Mouse (Mus musculus) intestine, postnatal 0 days (tissue): ENCODE data around the gene Gm3115. TPM values are rescaled to one million over a fixed set of nuclear protein-coding genes. Genes with fewer than 3 reads are reported as not detected.
"Not testable (repeated sequence)": the region's sequence is repeated elsewhere in the genome, so short reads cannot be mapped to it uniquely, and the experiment has no call there.

Experiments
- ATAC-seq: fragments of 200-750 bp; cut with Nextera tagmentation; 2 replicates; pipeline ENCODE4 v1.8.0; 2017; ENCODE audit warnings: mild to moderate bottlenecking, moderate TSS enrichment, moderate library complexity
- H3K27ac ChIP-seq: fragments of 300-500 bp; sonication (generic); 2 replicates; pipeline ENCODE4 v1.5.1; 2014; ENCODE audit warnings: mild to moderate bottlenecking, low read depth, low read length, moderate library complexity
- H3K27me3 ChIP-seq: fragments of 300-500 bp; sonication (generic); replicated peaks from 2 replicates; pipeline ENCODE4 v1.6.1; 2014; ENCODE audit warnings: low read length, mixed read lengths; ENCODE audit not compliant: control insufficient read depth, insufficient read depth
- H3K36me3 ChIP-seq: fragments of 300-500 bp; sonication (generic); 2 replicates; pipeline ENCODE4 v1.6.1; 2014; ENCODE audit warnings: mild to moderate bottlenecking, moderate library complexity; ENCODE audit not compliant: control insufficient read depth, insufficient read depth
- H3K4me1 ChIP-seq: fragments of 300-500 bp; sonication (generic); replicated peaks from 2 replicates; pipeline ENCODE4 v1.6.1; 2014; ENCODE audit warnings: antibody characterized with exemption, low read length, mixed read lengths; ENCODE audit not compliant: control insufficient read depth, insufficient read depth
- H3K4me2 ChIP-seq: fragments of 300-500 bp; sonication (generic); replicated peaks from 2 replicates; pipeline ENCODE4 v1.6.1; 2014; ENCODE audit warnings: low read depth, mild to moderate bottlenecking, moderate library complexity
- H3K4me3 ChIP-seq: fragments of 300-500 bp; sonication (generic); 2 replicates; pipeline ENCODE4 v1.5.1; 2014; ENCODE audit warnings: low read depth, low read length
- H3K9ac ChIP-seq: fragments of 300-500 bp; sonication (generic); 2 replicates; pipeline ENCODE4 v1.6.1; 2014; ENCODE audit warnings: mild to moderate bottlenecking, low read depth, low read length
- H3K9me3 ChIP-seq: fragments of 300-500 bp; sonication (generic); 2 replicates; pipeline ENCODE4 v1.6.1; 2016; ENCODE audit warnings: mixed run types; ENCODE audit not compliant: control insufficient read depth
- WGBS: fragments of 180-500 bp; shearing (Covaris S2); extraction: QIAGEN DNeasy Blood & Tissue Kit; methylation state at CpG from one replicate; pipeline ENCODE4 v1.1.7; 2014; 5-methylcytosine and 5-hydroxymethylcytosine counted together
- polyA plus RNA-seq: library from polyadenylated mRNA; unstranded; fragments of >200 nt; fragmentation: Nextera tagmentation; extraction: Ambion mirVana; gene quantifications from 2 replicates; pipeline ENCODE4 v1.2.1, GENCODE M21; 2015

Gene Gm3115
- polyA plus RNA-seq, result not detected in 2 replicates

DNA sequence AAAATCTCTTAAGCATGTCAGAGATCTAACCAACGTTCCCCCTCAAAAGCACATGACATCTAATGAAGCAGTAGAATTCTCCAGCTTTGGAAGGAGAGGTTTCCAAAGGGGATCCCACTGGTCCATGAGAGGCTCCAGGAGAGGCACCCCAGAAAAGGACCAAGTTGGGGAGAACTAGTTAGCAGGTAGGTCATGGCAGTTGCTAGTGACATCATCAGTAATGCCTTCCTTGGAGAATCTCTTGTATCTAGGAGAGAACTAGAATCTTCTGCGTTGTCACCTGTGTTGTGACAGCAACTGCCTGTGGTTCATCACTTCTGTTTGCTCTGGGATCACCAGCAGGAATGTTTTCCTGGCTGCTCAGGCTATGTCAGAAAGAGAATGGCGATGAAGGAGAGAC, at the start of gene Gm3115:
TSS of gene Gm3115 (plus strand) at position 301 of the 400 bp plus-strand sequence.
- H3K36me3 ChIP-seq, ATAC-seq, H3K4me3 ChIP-seq, H3K9me3 ChIP-seq, H3K27me3 ChIP-seq, H3K27ac ChIP-seq, H3K4me2 ChIP-seq, H3K9ac ChIP-seq, H3K4me1 ChIP-seq: not testable (repeated sequence)
- 57% methylated on average over 3 of the region's 3 CpGs for WGBS

DNA sequence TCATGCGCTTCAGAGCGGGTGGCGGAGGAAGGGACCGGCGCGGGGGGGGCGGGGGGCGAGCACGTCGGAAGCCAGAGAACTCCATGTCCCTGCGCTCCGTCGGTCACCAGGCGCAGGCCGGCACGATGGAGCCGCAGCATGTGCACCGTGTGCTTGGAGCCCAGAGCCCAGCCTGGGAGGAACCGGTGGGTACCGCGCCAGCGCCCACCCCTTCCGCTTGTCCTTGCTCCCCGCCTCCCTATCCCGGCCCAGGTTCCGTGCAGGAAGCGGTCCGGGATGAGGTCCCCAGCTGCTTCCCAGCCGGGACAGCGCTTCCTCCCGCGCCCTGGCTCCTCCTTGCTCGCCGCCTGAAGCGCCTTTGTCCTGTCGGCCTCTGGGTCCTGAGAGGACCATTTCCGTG, 26.5 kb downstream of the Gm3115 start, which contains the start of gene Gm8108:
TSS of gene Gm8108 (plus strand) at position 101 of the 400 bp plus-strand sequence.
- not testable (repeated sequence) for H3K9me3 ChIP-seq, ATAC-seq, H3K27me3 ChIP-seq, H3K9ac ChIP-seq, H3K27ac ChIP-seq, H3K4me1 ChIP-seq, H3K36me3 ChIP-seq
- Histone ChIP-seq H3K4me2 (peak within 1 kb of the TSS; percentile 51), H3K4me3 (peak within 1 kb of the TSS; percentile 11; the same call in 1 of the 2 replicates)
- WGBS, result 3% methylated on average over 26 of the region's 37 CpGs

DNA sequence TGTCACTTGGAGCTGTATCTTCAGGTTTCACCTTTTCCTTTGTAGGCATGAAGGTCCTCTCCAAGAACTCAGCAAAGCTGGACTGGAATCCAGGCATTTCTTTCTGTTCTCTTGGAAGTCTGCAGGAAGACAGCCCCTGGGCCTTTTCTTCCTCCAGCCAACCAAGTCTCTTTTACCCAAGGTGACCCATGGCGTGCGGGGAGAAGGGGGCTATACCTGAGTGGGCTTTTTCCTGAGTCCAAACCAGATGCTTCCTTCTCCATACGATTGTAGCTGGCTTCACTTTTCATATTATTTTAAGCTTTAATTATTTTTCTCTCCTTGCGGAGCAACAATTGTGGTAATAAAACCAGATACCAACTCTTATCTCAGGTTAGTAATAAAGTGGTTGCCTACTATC, 57.7 kb downstream of the Gm3115 start:
- H3K36me3 ChIP-seq, H3K9me3 ChIP-seq, H3K4me1 ChIP-seq, H3K9ac ChIP-seq, ATAC-seq, H3K27me3 ChIP-seq, H3K4me3 ChIP-seq, H3K4me2 ChIP-seq, H3K27ac ChIP-seq: not testable (repeated sequence)
- WGBS, result 72% methylated on average over 4 of the region's 4 CpGs

Other genes with a start within 250 kb of the Gm3115 start
- gene Gm3033, start 237.9 kb upstream of the Gm3115 start, polyA plus RNA-seq, result 0.12 TPM in 1 of 2 replicates, not detected in the other
- gene Gm2916, start 199.9 kb upstream of the Gm3115 start, polyA plus RNA-seq, result not detected in 2 replicates
- gene Gm3029, start 152.4 kb upstream of the Gm3115 start, polyA plus RNA-seq, result not detected in 2 replicates
- gene Gm3095, start 120.6 kb upstream of the Gm3115 start, polyA plus RNA-seq, result not detected in 2 replicates
- gene Gm3099, start 85.7 kb upstream of the Gm3115 start, polyA plus RNA-seq, result not detected in 2 replicates
- 0.12 TPM in 1 of 2 replicates, not detected in the other for gene Gm5796, start 60.2 kb upstream of the Gm3115 start, polyA plus RNA-seq
- gene Gm8108, start 26.4 kb downstream of the Gm3115 start, polyA plus RNA-seq, result 0.26 and 0.31 TPM in 2 replicates
- gene Gm3127, start 80.9 kb downstream of the Gm3115 start, polyA plus RNA-seq, result not detected in 2 replicates
- 0.21 TPM in 1 of 2 replicates, not detected in the other for gene Gm2974, start 98.5 kb downstream of the Gm3115 start, polyA plus RNA-seq
- not detected in 2 replicates for gene Gm3138, start 165.5 kb downstream of the Gm3115 start, polyA plus RNA-seq
- not detected in 2 replicates for gene Gm3149, start 233.2 kb downstream of the Gm3115 start, polyA plus RNA-seq